Mouse (Mus musculus): Measurements from ENCODE around the gene 1110051M20Rik. TPM values are rescaled to one million over a fixed set of nuclear protein-coding genes. Genes with fewer than 3 reads are reported as not detected.

Gene 1110051M20Rik
- polyA plus RNA-seq, 1 experiment from 2014 or later = 102 TPM

DNA sequence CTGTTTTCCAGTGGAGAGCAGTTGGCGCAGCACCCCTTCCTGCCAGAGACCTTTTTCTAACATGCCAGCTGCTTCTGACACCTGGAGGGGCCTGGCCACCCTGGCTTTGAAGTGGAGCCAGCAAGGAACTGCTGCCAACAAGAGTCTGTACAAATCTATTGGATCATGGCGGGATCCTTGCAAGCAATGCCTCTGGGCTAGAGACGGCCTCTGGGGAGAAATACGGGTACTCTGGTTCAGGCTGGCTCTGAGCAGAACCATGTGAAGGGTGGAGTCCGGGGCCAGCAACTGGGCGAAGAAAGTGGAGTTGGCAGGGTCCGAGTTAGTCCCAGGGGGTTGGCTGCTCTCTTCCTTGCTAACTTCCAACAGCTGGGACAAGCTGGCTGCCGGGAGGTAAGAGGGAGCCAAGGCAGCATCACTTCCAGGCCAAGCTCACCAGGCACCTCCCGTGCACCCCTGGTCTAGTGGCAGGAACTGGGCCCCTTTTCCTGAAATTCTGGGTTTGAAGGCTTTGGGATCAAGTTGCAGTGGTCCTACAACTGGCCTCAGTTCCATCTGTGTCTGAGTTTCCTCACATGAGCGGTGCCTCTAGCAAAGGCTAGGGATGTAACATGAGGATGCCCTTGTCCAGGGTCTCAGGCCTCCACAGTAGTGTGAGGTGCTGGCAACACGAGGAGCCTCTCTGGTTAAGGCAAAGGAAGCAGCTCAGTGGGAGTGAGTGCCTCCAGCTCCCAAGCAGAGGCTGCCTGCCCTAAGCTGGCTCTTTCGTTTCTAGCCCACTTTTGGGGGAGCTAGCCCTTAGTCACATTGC, 153.1 kb downstream of the 1110051M20Rik start:
- H3K4me3 ChIP-seq (ENCODE audit: low read depth, low read length) = no peak overlapping the region
- H3K27ac ChIP-seq (ENCODE audit: low read depth, low read length) = no peak overlapping the region
- no peaks in the 10 kb centered on the region for H3K4me1 ChIP-seq (replicated peaks; ENCODE audit: control insufficient read depth, insufficient read depth, low read length)
- no peaks in the 10 kb centered on the region for H3K27me3 ChIP-seq (ENCODE audit: control insufficient read depth, insufficient read depth, low read length)
- no peak overlapping the region for H3K4me2 ChIP-seq (ENCODE audit: low read depth, low read length, severe bottlenecking)
- ATAC-seq (replicated peaks; ENCODE audit: low FRiP score) (no peak), DNase-seq (ENCODE audit: low spot score) (no peak)
- H3K9me3 ChIP-seq (ENCODE audit: control insufficient read depth, low read length) = no peaks in the 10 kb centered on the region
- 90% methylated on average over 12 of the region's 12 CpGs for WGBS
- H3K9ac ChIP-seq (ENCODE audit: low read length) = no peak overlapping the region
- H3K36me3 ChIP-seq (ENCODE audit: control insufficient read depth, insufficient read depth, low read length) = no peaks in the 10 kb centered on the region

DNA sequence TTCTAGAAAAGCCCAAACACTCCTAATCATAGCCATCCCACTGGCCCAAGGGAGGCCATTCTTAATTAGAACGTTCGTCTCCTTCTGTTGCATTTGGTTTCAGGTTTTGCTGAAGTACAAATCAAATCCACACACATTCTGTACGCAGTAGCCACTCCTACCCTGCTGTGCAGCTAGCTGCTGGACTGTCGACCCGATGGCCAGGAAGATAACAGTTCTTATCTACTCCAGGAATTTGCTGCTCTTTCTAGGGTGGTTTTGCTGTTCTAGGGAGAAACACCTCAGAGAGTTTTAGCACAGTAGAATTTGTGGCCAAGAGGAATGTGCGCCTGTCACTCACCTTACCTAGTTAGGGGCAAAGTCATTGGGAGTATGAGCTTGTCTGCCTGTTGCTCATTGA, 156.9 kb downstream of the 1110051M20Rik start:
- no peak overlapping the region for H3K27ac ChIP-seq (ENCODE audit: low read depth, low read length)
- ATAC-seq (replicated peaks; ENCODE audit: low FRiP score) (no peak), DNase-seq (ENCODE audit: low spot score) (no peak)
- WGBS = 77% methylated on average over 6 of the region's 6 CpGs
- no peaks in the 10 kb centered on the region for H3K36me3 ChIP-seq (ENCODE audit: control insufficient read depth, insufficient read depth, low read length)
- no peaks in the 10 kb centered on the region for H3K9me3 ChIP-seq (ENCODE audit: control insufficient read depth, low read length)
- no peaks in the 10 kb centered on the region for H3K27me3 ChIP-seq (ENCODE audit: control insufficient read depth, insufficient read depth, low read length)
- H3K4me1 ChIP-seq (replicated peaks; ENCODE audit: control insufficient read depth, insufficient read depth, low read length) = no peaks in the 10 kb centered on the region
- H3K4me2 ChIP-seq (ENCODE audit: low read depth, low read length, severe bottlenecking) = no peak overlapping the region
- no peak overlapping the region for H3K4me3 ChIP-seq (ENCODE audit: low read depth, low read length)
- H3K9ac ChIP-seq (ENCODE audit: low read length) = no peak overlapping the region

DNA sequence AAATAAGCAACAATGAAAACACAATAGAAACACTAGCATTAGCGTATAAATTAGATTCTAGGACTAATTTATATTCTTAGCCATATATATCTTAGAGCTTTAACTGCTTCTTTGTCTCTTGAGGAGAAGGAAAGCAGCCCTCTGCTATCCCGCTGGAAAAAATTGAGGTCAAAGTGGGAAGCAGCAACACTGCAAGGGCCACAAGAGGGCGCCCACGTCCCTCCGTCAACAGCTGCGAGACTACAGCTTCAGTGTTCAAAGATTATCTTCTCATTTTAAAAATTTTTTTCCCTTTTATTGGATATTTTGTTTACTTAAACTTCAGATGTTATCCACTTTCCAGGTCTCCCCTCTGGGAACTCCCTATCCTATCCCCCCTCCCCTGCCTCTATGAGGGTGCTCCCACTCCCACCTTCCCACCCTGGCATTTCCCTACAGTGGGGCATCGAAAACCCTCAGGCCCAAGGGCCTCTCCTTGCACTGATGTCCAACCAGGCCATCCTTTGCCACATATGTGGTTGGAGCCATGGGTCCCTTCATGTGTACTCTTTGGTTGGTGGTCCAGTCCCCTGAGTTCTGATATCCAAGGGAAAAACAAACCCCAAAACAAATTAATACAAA, 158.5 kb downstream of the 1110051M20Rik start:
- Histone ChIP-seq H3K27me3 (ENCODE audit: control insufficient read depth, insufficient read depth, low read length) (no peaks in the 10 kb centered on the region), H3K4me3 (ENCODE audit: low read depth, low read length) (no peak overlapping the region), H3K4me2 (ENCODE audit: low read depth, low read length, severe bottlenecking) (no peak overlapping the region), H3K9ac (ENCODE audit: low read length) (no peak overlapping the region), H3K27ac (ENCODE audit: low read depth, low read length) (no peak overlapping the region), H3K4me1 (replicated peaks; ENCODE audit: control insufficient read depth, insufficient read depth, low read length) (no peaks in the 10 kb centered on the region), H3K9me3 (ENCODE audit: control insufficient read depth, low read length) (no peaks in the 10 kb centered on the region), H3K36me3 (ENCODE audit: control insufficient read depth, insufficient read depth, low read length) (no peaks in the 10 kb centered on the region)
- WGBS = 13% methylated on average over 7 of the region's 7 CpGs
- ATAC-seq (replicated peaks; ENCODE audit: low FRiP score) = peak; percentile 44
- peak; percentile 85 for DNase-seq (ENCODE audit: low spot score)

DNA sequence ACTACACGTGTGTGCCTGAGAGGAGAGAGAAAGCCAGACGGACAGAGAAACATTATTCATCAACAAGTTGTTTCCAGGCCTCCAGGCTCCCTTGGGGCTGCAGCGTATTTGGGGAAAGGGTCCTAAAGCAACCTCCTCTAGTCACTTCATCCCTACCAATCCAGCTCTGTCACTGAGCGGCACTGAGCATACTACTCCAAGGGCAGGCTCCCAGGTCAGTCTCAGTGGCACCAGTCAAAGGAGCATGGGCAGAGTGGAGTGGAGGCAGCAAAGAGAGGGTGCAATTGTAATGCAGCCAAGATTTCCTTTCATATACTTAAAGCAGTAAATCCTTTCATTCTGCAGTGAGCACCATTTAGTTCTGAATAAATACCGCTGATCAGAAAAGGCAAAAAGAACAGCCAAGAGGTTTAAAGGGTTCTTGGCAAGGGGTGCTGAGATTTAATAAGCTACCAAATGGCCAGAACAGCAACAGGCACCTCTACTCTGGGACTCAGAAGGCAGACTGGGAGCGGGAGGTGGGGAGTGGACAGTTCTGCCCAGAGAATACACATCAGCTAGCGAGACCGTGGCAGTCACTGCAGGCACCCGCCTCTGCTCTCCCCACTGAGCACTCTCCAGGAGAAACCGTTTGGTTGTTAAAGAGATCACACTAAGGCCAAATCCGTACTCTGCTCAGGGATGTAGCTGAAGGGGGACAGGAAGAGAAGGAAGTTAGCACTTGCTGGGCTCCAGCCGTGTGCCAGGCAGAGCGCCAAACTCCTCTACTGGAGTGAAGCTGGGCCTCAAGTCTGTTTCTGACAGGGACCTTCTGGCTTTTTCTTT, 159.9 kb downstream of the 1110051M20Rik start:
- H3K9ac ChIP-seq (ENCODE audit: low read length) = no peak overlapping the region; the same call in 1 of the 2 replicates
- 76% methylated on average over 13 of the region's 13 CpGs for WGBS
- no peak overlapping the region for H3K27ac ChIP-seq (ENCODE audit: low read depth, low read length)
- no peaks in the 10 kb centered on the region for H3K36me3 ChIP-seq (ENCODE audit: control insufficient read depth, insufficient read depth, low read length)
- no peak overlapping the region for H3K4me3 ChIP-seq (ENCODE audit: low read depth, low read length)
- DNase-seq (ENCODE audit: low spot score) (no peak), ATAC-seq (replicated peaks; ENCODE audit: low FRiP score) (no peak)
- H3K4me2 ChIP-seq (ENCODE audit: low read depth, low read length, severe bottlenecking) = no peak overlapping the region
- no peaks in the 10 kb centered on the region for H3K27me3 ChIP-seq (ENCODE audit: control insufficient read depth, insufficient read depth, low read length)
- H3K9me3 ChIP-seq (ENCODE audit: control insufficient read depth, low read length) = no peaks in the 10 kb centered on the region
- no peaks in the 10 kb centered on the region for H3K4me1 ChIP-seq (replicated peaks; ENCODE audit: control insufficient read depth, insufficient read depth, low read length)

DNA sequence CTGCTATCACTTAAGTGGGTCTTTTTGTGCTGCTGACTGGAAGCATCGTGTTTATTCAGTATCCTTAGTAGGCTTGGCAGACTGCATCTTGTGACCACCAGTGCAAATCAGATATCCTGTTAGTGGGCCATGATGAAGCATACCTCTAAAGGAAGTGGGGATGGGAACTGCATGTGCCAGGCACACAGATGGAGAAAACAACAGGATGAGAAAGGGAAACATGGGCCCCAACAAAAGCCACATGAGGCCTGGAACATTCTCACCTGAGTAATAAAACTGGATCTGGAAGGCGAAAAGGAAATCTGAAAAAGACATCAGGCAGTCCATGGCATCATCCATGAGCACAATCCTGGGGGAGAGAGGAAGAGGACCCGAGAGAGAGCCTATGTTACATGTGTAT, 160.5 kb downstream of the 1110051M20Rik start:
- Histone ChIP-seq H3K4me3 (ENCODE audit: low read depth, low read length) (no peak overlapping the region), H3K4me1 (replicated peaks; ENCODE audit: control insufficient read depth, insufficient read depth, low read length) (no peaks in the 10 kb centered on the region), H3K9me3 (ENCODE audit: control insufficient read depth, low read length) (no peaks in the 10 kb centered on the region), H3K9ac (ENCODE audit: low read length) (no peak overlapping the region; the same call in 1 of the 2 replicates), H3K36me3 (ENCODE audit: control insufficient read depth, insufficient read depth, low read length) (no peaks in the 10 kb centered on the region), H3K27me3 (ENCODE audit: control insufficient read depth, insufficient read depth, low read length) (no peaks in the 10 kb centered on the region), H3K27ac (ENCODE audit: low read depth, low read length) (no peak overlapping the region), H3K4me2 (ENCODE audit: low read depth, low read length, severe bottlenecking) (no peak overlapping the region)
- 88% methylated on average over 3 of the region's 3 CpGs for WGBS
- DNase-seq (ENCODE audit: low spot score) = no peak
- no peak for ATAC-seq (replicated peaks; ENCODE audit: low FRiP score)

DNA sequence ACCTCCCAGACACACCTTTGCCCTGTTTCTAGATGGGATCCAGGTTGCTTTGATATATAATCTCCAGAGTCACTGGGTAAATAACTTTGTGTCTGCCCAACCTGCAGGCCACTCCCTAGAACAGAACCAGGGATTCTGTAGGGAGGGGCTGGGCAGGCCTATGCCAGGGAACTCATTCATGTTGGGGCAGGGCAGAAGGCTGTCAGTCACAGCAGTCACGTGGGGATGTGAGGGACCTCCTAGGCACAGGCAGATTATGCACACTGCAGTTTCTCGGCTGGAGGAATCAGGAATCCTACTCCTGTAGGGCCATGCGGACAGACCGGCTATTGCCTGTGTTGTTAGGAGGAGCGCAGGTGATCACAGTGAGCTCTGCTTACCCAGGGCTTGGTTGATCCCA, 163.1 kb downstream of the 1110051M20Rik start:
- no peak overlapping the region for H3K4me2 ChIP-seq (ENCODE audit: low read depth, low read length, severe bottlenecking)
- H3K9ac ChIP-seq (ENCODE audit: low read length) = no peak overlapping the region
- 48% methylated on average over 5 of the region's 5 CpGs for WGBS
- no peaks in the 10 kb centered on the region for H3K27me3 ChIP-seq (ENCODE audit: control insufficient read depth, insufficient read depth, low read length)
- H3K4me3 ChIP-seq (ENCODE audit: low read depth, low read length) = no peak overlapping the region
- DNase-seq (ENCODE audit: low spot score) (no peak), ATAC-seq (replicated peaks; ENCODE audit: low FRiP score) (no peak; the same call in 1 of the 2 replicates)
- no peaks in the 10 kb centered on the region for H3K4me1 ChIP-seq (replicated peaks; ENCODE audit: control insufficient read depth, insufficient read depth, low read length)
- no peak overlapping the region for H3K27ac ChIP-seq (ENCODE audit: low read depth, low read length)
- no peaks in the 10 kb centered on the region; the same call in 1 of the 2 replicates for H3K36me3 ChIP-seq (ENCODE audit: control insufficient read depth, insufficient read depth, low read length)
- H3K9me3 ChIP-seq (ENCODE audit: control insufficient read depth, low read length) = no peaks in the 10 kb centered on the region

DNA sequence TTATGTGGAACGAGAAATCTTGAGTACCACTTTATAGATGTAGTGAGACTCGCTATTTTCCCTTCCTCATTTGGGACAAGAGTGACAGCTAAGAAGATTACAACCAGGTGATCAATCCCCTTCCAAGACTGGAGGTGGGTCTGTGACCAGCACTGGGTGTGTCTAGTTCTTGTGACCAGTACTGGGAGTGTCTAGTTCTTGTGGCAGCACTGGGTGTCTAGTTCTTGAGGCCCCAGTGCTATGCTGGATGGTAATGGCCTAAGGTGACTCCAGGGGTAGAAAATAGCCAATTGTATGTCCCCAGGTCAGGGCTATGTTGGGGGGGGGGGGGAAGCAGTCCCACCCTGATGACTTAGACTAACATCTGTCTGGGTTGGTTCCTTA, 165.1 kb downstream of the 1110051M20Rik start:
- no peak overlapping the region for H3K4me2 ChIP-seq (ENCODE audit: low read depth, low read length, severe bottlenecking)
- H3K27me3 ChIP-seq (ENCODE audit: control insufficient read depth, insufficient read depth, low read length) = no peaks in the 10 kb centered on the region
- ATAC-seq (replicated peaks; ENCODE audit: low FRiP score) (peak; percentile 29; the same call in 1 of the 2 replicates), DNase-seq (ENCODE audit: low spot score) (no peak)
- peaks cover 8% of the 10 kb centered on the region; the same call in 1 of the 2 replicates for H3K36me3 ChIP-seq (ENCODE audit: control insufficient read depth, insufficient read depth, low read length)
- H3K27ac ChIP-seq (ENCODE audit: low read depth, low read length) = no peak overlapping the region
- WGBS = 91% methylated on average over 2 of the region's 2 CpGs
- no peak overlapping the region for H3K4me3 ChIP-seq (ENCODE audit: low read depth, low read length)
- H3K9me3 ChIP-seq (ENCODE audit: control insufficient read depth, low read length) = no peaks in the 10 kb centered on the region
- no peak overlapping the region for H3K9ac ChIP-seq (ENCODE audit: low read length)
- H3K4me1 ChIP-seq (replicated peaks; ENCODE audit: control insufficient read depth, insufficient read depth, low read length) = no peaks in the 10 kb centered on the region

DNA sequence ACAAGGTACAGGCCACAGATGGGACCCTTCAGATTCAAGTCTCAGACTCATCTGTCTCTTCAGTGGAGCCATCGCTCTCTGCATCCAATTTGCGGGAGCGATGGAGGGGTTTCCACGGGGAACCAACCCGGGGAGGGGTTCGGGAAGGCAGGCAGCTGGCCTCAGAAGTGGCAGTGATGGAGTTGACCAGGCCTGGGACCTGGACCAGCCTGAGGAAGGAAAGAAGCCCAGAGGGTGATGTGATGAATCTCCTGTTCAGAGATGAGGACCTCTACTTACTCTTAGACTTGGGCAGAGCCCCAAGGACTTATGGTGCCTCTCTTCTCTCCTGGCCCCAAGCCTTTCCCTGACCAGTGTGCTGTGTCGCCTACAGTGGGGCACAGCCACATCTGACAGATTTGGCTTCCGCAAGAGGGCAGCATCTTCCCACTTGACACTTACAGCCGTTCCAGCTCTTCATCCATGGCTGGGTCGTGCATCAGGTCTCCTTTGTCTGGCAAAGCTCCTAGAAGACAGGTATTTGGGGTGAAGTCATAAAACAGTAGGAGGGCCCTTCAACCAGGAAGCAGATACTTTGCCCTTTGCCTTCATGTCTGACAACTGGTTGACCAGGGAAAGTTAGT, 165.6 kb downstream of the 1110051M20Rik start:
- no peaks in the 10 kb centered on the region for H3K27me3 ChIP-seq (ENCODE audit: control insufficient read depth, insufficient read depth, low read length)
- H3K27ac ChIP-seq (ENCODE audit: low read depth, low read length) = no peak overlapping the region
- no peak overlapping the region for H3K4me2 ChIP-seq (ENCODE audit: low read depth, low read length, severe bottlenecking)
- no peak overlapping the region for H3K4me3 ChIP-seq (ENCODE audit: low read depth, low read length)
- peaks cover 8% of the 10 kb centered on the region; the same call in 1 of the 2 replicates for H3K36me3 ChIP-seq (ENCODE audit: control insufficient read depth, insufficient read depth, low read length)
- 48% methylated on average over 10 of the region's 10 CpGs for WGBS
- peak; percentile 64 for ATAC-seq (replicated peaks; ENCODE audit: low FRiP score)
- no peak overlapping the region for H3K9ac ChIP-seq (ENCODE audit: low read length)
- H3K4me1 ChIP-seq (replicated peaks; ENCODE audit: control insufficient read depth, insufficient read depth, low read length) = no peaks in the 10 kb centered on the region
- no peaks in the 10 kb centered on the region for H3K9me3 ChIP-seq (ENCODE audit: control insufficient read depth, low read length)
- DNase-seq (ENCODE audit: low spot score) = peak; percentile 78
